Mouse (Mus musculus) thymus, adult 2 months (tissue): ENCODE measurements around the gene F13b. TPM values are rescaled to one million over a fixed set of nuclear protein-coding genes. Genes with fewer than 3 reads are reported as not detected.

Experiments
- DNase-seq: peaks from one replicate; pipeline ENCODE4 v3.0.0; 2021
- H3K27ac ChIP-seq: fragments of 200-500 bp; 2 replicates; pipeline ENCODE4 v1.5.1; 2012; ENCODE audit warnings: low read length, control low read depth; ENCODE audit not compliant: control insufficient read depth, insufficient read depth
- H3K27me3 ChIP-seq: fragments of 200-500 bp; 2 replicates; pipeline ENCODE4 v1.6.1; 2012; ENCODE audit warnings: mild to moderate bottlenecking, low read length, moderate library complexity, mixed read lengths; ENCODE audit not compliant: control insufficient read depth, insufficient read depth
- H3K36me3 ChIP-seq: fragments of 200-500 bp; 2 replicates; pipeline ENCODE4 v1.6.1; 2012; ENCODE audit warnings: mild to moderate bottlenecking, low read length, moderate library complexity; ENCODE audit not compliant: control insufficient read depth, insufficient read depth
- H3K4me1 ChIP-seq: fragments of 200-500 bp; replicated peaks from 2 replicates; pipeline ENCODE4 v1.6.1; 2012; ENCODE audit warnings: low read length; ENCODE audit not compliant: control insufficient read depth, insufficient read depth
- H3K4me3 ChIP-seq: fragments of 200-500 bp; 2 replicates; pipeline ENCODE4 v1.5.1; 2012; ENCODE audit warnings: mild to moderate bottlenecking, low read length, control low read depth, moderate library complexity; ENCODE audit not compliant: control insufficient read depth, insufficient read depth
- CTCF ChIP-seq: fragments of 200-500 bp; IDR thresholded peaks from 2 replicates; pipeline ENCODE4 v1.5.1; 2012; ENCODE audit warnings: mild to moderate bottlenecking, control low read depth, low read length, moderate library complexity, borderline replicate concordance; ENCODE audit not compliant: control insufficient read depth, poor library complexity, insufficient read depth; ENCODE audit errors: extremely low read depth
- POLR2A ChIP-seq: fragments of 200-500 bp; IDR thresholded peaks from 2 replicates; pipeline ENCODE4 v1.6.1; 2012; ENCODE audit warnings: mild to moderate bottlenecking, low read length, control low read depth, moderate library complexity; ENCODE audit not compliant: control insufficient read depth, poor library complexity, insufficient read depth; ENCODE audit errors: extremely low read depth
- WGBS: fragments of 180-500 bp; shearing (Covaris S2); methylation state at CpG from one replicate; pipeline ENCODE4 v1.1.7; 2018; 5-methylcytosine and 5-hydroxymethylcytosine counted together
- polyA plus RNA-seq: library from polyadenylated mRNA; depleted of rRNA; stranded (reverse); fragments of >200 nt; gene quantifications from 2 replicates; pipeline ENCODE4 v1.2.3, GENCODE M21; 2012

The F13b gene
- polyA plus RNA-seq, 1 experiment, result not detected

GRCm38 (mm10) chr1:139480246-139480645 lies 21.3 kb upstream of the F13b start:
- Histone ChIP-seq H3K4me3 (no peak overlapping the region), H3K36me3 (peaks cover 65% of the 10 kb centered on the region), H3K27me3 (no peaks in the 10 kb centered on the region), H3K27ac (no peak overlapping the region), H3K4me1 (no peaks in the 10 kb centered on the region)
- TF ChIP-seq POLR2A, result no peak
- TF ChIP-seq CTCF, result no peak
- over 99% methylated on average over 8 of the region's 8 CpGs for WGBS
- no peak for DNase-seq

GRCm38 (mm10) chr1:139481146-139481545 lies 20.4 kb upstream of the F13b start:
- 97% methylated on average over 4 of the region's 4 CpGs for WGBS

GRCm38 (mm10) chr1:139494630-139495029 lies 6.9 kb upstream of the F13b start:
- 97% methylated on average over 3 of the region's 3 CpGs for WGBS
- DNase-seq, result no peak
- Histone ChIP-seq H3K27ac (no peak overlapping the region), H3K27me3 (no peaks in the 10 kb centered on the region), H3K4me1 (no peaks in the 10 kb centered on the region), H3K36me3 (peaks cover 45% of the 10 kb centered on the region), H3K4me3 (no peak overlapping the region)
- TF ChIP-seq CTCF (no peak), POLR2A (no peak)

More at GRCm38 (mm10) chr1:139481146-139481545, 20.4 kb upstream of the F13b start:
- Histone ChIP-seq H3K27ac (no peak overlapping the region), H3K4me3 (no peak overlapping the region), H3K4me1 (no peaks in the 10 kb centered on the region), H3K27me3 (no peaks in the 10 kb centered on the region), H3K36me3 (peaks cover 61% of the 10 kb centered on the region)
- no peak for DNase-seq
- TF ChIP-seq POLR2A (no peak), CTCF (no peak)

GRCm38 (mm10) chr1:139495408-139495807 lies 6.1 kb upstream of the F13b start:
- H3K27me3 ChIP-seq, result no peaks in the 10 kb centered on the region
- no peak overlapping the region for H3K4me3 ChIP-seq
- no peak for DNase-seq
- H3K36me3 ChIP-seq, result peaks cover 38% of the 10 kb centered on the region
- TF ChIP-seq CTCF (no peak), POLR2A (no peak)
- H3K4me1 ChIP-seq, result no peaks in the 10 kb centered on the region
- no peak overlapping the region for H3K27ac ChIP-seq
- 100% methylated on average over 2 of the region's 2 CpGs for WGBS

GRCm38 (mm10) chr1:139496212-139496611 lies 5.3 kb upstream of the F13b start:
- H3K36me3 ChIP-seq, result peaks cover 30% of the 10 kb centered on the region
- TF ChIP-seq CTCF (no peak), POLR2A (no peak)

GRCm38 (mm10) chr1:139499751-139500150 lies 1.8 kb upstream of the F13b start:
- Histone ChIP-seq H3K4me1 (no peaks in the 10 kb centered on the region), H3K27me3 (no peaks in the 10 kb centered on the region), H3K36me3 (peaks cover under 1% of the 10 kb centered on the region; the same call in 1 of the 2 replicates), H3K27ac (no peak overlapping the region), H3K4me3 (no peak overlapping the region)
- DNase-seq, result no peak
- TF ChIP-seq CTCF (no peak), POLR2A (no peak)

More at GRCm38 (mm10) chr1:139496212-139496611, 5.3 kb upstream of the F13b start:
- 95% methylated on average over 3 of the region's 3 CpGs for WGBS
- H3K27me3 ChIP-seq, result no peaks in the 10 kb centered on the region
- no peaks in the 10 kb centered on the region for H3K4me1 ChIP-seq
- no peak overlapping the region for H3K27ac ChIP-seq
- DNase-seq, result no peak
- H3K4me3 ChIP-seq, result no peak overlapping the region

- Histone ChIP-seq H3K36me3 (no peaks in the 10 kb centered on the region), H3K4me1 (no peaks in the 10 kb centered on the region), H3K27ac (no peak overlapping the region), H3K27me3 (no peaks in the 10 kb centered on the region), H3K4me3 (no peak overlapping the region)
- TF ChIP-seq POLR2A, result no peak
- no peak for TF ChIP-seq CTCF
- DNase-seq, result no peak
- WGBS, result 94% methylated on average over 12 of the region's 12 CpGs
Measured at GRCm38 (mm10) chr1:139514556-139514955, 13.1 kb downstream of the F13b start.
